17 mouse cellular contexts compared by ENCODE assay signal in genomic region chr2:153121821-153122615, GRCm38 (mm10). TPM values are rescaled to one million over a fixed set of nuclear protein-coding genes. Genes with fewer than 3 reads are reported as not detected.
A peak's percentile ranks its signal among the peaks of the same experiment; 100 is the strongest.
DNase-seq lines count a peak whose midpoint lies in the region; ATAC-seq and TF ChIP-seq lines count a peak whose summit lies in the region.
"Had no signal": no experiment of that assay in that cellular context is flagged by ENCODE, and none has a peak within 500 bp of the region (broad histone marks: within the 10 kb centered on the region; RNA-seq: fewer than 3 reads in every experiment).

No protein-coding gene starts in this region.

- DNase-seq in spleen, adult 18-20 months = peak; percentile 59 to 68
- no peak for DNase-seq in spleen, adult 12 weeks (ENCODE audit: low spot score)
- DNase-seq in Muller cell, postnatal 12 days (ENCODE audit: inconsistent ontology term) = peak; percentile 69
- no peak for DNase-seq in cerebellum, postnatal 36 days
- DNase-seq in cerebellum, adult 9-11 months = no peak
- DNase-seq: cerebellum, adult 11 months; gastrocnemius, postnatal 10 days; kidney, adult 8-10 months; left cerebral cortex, postnatal 4 days; retina, postnatal 1 day had no signal

- H3K4me1 ChIP-seq in bone marrow, adult 2 months (ENCODE audit: control insufficient read depth, insufficient read depth, low read length) = peaks cover 16% of the 10 kb centered on the region
- H3K4me1 ChIP-seq in neural tube, embryonic 15.5 days = no peaks in the 10 kb centered on the region
- H3K4me1 ChIP-seq: hindbrain, embryonic 12.5 days; lung, embryonic 15.5 days; midbrain, embryonic 13.5 days had no signal

- no peak for TF ChIP-seq POLR2A in bone marrow, adult 2 months (IDR thresholded peaks at IDR 0.05; ENCODE audit: borderline replicate concordance, control insufficient read depth, low read depth, low read length)

- no peaks in the 10 kb centered on the region for H3K9me3 ChIP-seq in neural tube, embryonic 15.5 days (replicated peaks)
- H3K9me3 ChIP-seq: hindbrain, embryonic 12.5 days; lung, embryonic 15.5 days; midbrain, embryonic 13.5 days had no signal

- H3K9ac ChIP-seq in neural tube, embryonic 15.5 days (replicated peaks) = no peak overlapping the region
- H3K9ac ChIP-seq: hindbrain, embryonic 12.5 days; lung, embryonic 15.5 days; midbrain, embryonic 13.5 days had no signal

- no peak overlapping the region for H3K4me3 ChIP-seq in bone marrow, adult 2 months (replicated peaks; ENCODE audit: control insufficient read depth, low read depth, low read length)
- H3K4me3 ChIP-seq in neural tube, embryonic 15.5 days (replicated peaks) = no peak overlapping the region
- H3K4me3 ChIP-seq: erythroblast, embryonic 14.5 days; hindbrain, embryonic 12.5 days; lung, embryonic 15.5 days; midbrain, embryonic 13.5 days had no signal

- peak overlapping the region; percentile 52; the same call in 1 of the 2 replicates for H3K27ac ChIP-seq in bone marrow, adult 2 months (ENCODE audit: control insufficient read depth, insufficient read depth, low read depth, low read length, poor library complexity)
- H3K27ac ChIP-seq in neural tube, embryonic 15.5 days (replicated peaks) = no peak overlapping the region
- H3K27ac ChIP-seq: hindbrain, embryonic 12.5 days; lung, embryonic 15.5 days; midbrain, embryonic 13.5 days had no signal

- WGBS in bone marrow, adult 2 months = 51% methylated on average over 8 of the region's 8 CpGs
- 65% methylated on average over 8 of the region's 8 CpGs for WGBS in neural tube, embryonic 15.5 days

- no peak for ATAC-seq in neural tube, embryonic 15.5 days (ENCODE audit: low FRiP score)
- ATAC-seq: inflammation-experienced regulatory T-cells, adult 6 months; midbrain, embryonic 13.5 days had no signal

- TF ChIP-seq CTCF in bone marrow, adult 2 months (IDR thresholded peaks at IDR 0.05; ENCODE audit: control insufficient read depth, insufficient read depth, low read length) = no peak

- no peaks in the 10 kb centered on the region for H3K36me3 ChIP-seq in neural tube, embryonic 15.5 days
- H3K36me3 ChIP-seq: hindbrain, embryonic 12.5 days; lung, embryonic 15.5 days; midbrain, embryonic 13.5 days had no signal

- no peak overlapping the region for H3K4me2 ChIP-seq in neural tube, embryonic 15.5 days
- H3K4me2 ChIP-seq: hindbrain, embryonic 12.5 days; lung, embryonic 15.5 days; midbrain, embryonic 13.5 days had no signal

- no peaks in the 10 kb centered on the region for H3K27me3 ChIP-seq in neural tube, embryonic 15.5 days (replicated peaks)
- H3K27me3 ChIP-seq: hindbrain, embryonic 12.5 days; lung, embryonic 15.5 days; midbrain, embryonic 13.5 days had no signal

RNA-seq across cellular contexts. Expression of gene Hck, which starts 13.8 kb away (rescaled TPM):
- polyA plus RNA-seq in bone marrow, adult 2 months (2011; ENCODE audit: insufficient read depth, insufficient read length, low replicate concordance, missing spikeins) = 20.0 and 54.3 TPM in 2 replicates
- 3.2 and 4.0 TPM in 2 replicates for polyA plus RNA-seq in neural tube, embryonic 15.5 days (2015; fragmentation: Nextera tagmentation; extraction: Ambion mirVana)

RNA-seq across cellular contexts. Expression of gene Tm9sf4, which starts 39.1 kb away (rescaled TPM):
- 12.6 and 18.3 TPM in 2 replicates for polyA plus RNA-seq in bone marrow, adult 2 months (2011; ENCODE audit: insufficient read depth, insufficient read length, low replicate concordance, missing spikeins)
- polyA plus RNA-seq in neural tube, embryonic 15.5 days (2015; fragmentation: Nextera tagmentation; extraction: Ambion mirVana) = 83.0 and 83.7 TPM in 2 replicates

RNA-seq across cellular contexts. Expression of gene Ccm2l, which starts 56.3 kb away (rescaled TPM):
- 4.8 and 8.3 TPM in 2 replicates for polyA plus RNA-seq in bone marrow, adult 2 months (2011; ENCODE audit: insufficient read depth, insufficient read length, low replicate concordance, missing spikeins)
- polyA plus RNA-seq in neural tube, embryonic 15.5 days (2015; fragmentation: Nextera tagmentation; extraction: Ambion mirVana) = 1.3 and 1.4 TPM in 2 replicates
- polyA plus RNA-seq: erythroblast, embryonic 14.5 days; inflammation-experienced regulatory T-cells, adult 6 months had no signal

Comparison
In these comparisons a context has a peak if more than half of its experiments do, and no peak if none do; other contexts are left out.
1. DNase-seq: peak in spleen, adult 18-20 months (2 of 2) and Muller cell, postnatal 12 days (single experiment); none in spleen, adult 12 weeks (single experiment), cerebellum, postnatal 36 days (0 of 2) and cerebellum, adult 9-11 months (single experiment).